ENCODE assay signal across 9 mouse cellular contexts in genomic region chr5:36373246-36373891, GRCm38 (mm10). TPM values are rescaled to one million over a fixed set of nuclear protein-coding genes. Genes with fewer than 3 reads are reported as not detected.
DNase-seq lines count a peak whose midpoint lies in the region; ATAC-seq and TF ChIP-seq lines count a peak whose summit lies in the region.
"Had no signal": no experiment of that assay in that cellular context is flagged by ENCODE, and none has a peak within 500 bp of the region (broad histone marks: within the 10 kb centered on the region; RNA-seq: fewer than 3 reads in every experiment).

No protein-coding gene starts in this region.

- H3K36me3 ChIP-seq in embryonic facial prominence, embryonic 13.5 days = no peaks in the 10 kb centered on the region
- no peaks in the 10 kb centered on the region for H3K36me3 ChIP-seq in kidney, adult 2 months (ENCODE audit: control insufficient read depth, insufficient read depth, low read length)
- H3K36me3 ChIP-seq in forebrain, embryonic 15.5 days = no peaks in the 10 kb centered on the region

- DNase-seq in urinary bladder, postnatal 36 days (ENCODE audit: low spot score in 2 of 2) = peak; percentile 45 to 62
- DNase-seq in urinary bladder, postnatal 10 days (ENCODE audit: low spot score) = no peak
- DNase-seq in kidney, adult 2 months = peak; percentile 76
- DNase-seq in cerebellum, adult 9-10 months = no peak
- DNase-seq in left cerebral cortex, adult 11 months (ENCODE audit: low spot score) = no peak

- no peak overlapping the region for H3K4me3 ChIP-seq in embryonic facial prominence, embryonic 13.5 days
- no peak overlapping the region for H3K4me3 ChIP-seq in kidney, adult 2 months (ENCODE audit: insufficient read depth, low read depth, low read length)
- H3K4me3 ChIP-seq in forebrain, embryonic 15.5 days = no peak overlapping the region
- H3K4me3 ChIP-seq: erythroblast, embryonic 14.5 days had no signal

- no peak for TF ChIP-seq POLR2A in kidney, adult 2 months (IDR thresholded peaks at IDR 0.05; ENCODE audit: low read depth, low read length)

- H3K4me2 ChIP-seq in embryonic facial prominence, embryonic 13.5 days = peak overlapping the region; percentile 37
- H3K4me2 ChIP-seq in forebrain, embryonic 15.5 days (replicated peaks) = no peak overlapping the region

- no peaks in the 10 kb centered on the region for H3K27me3 ChIP-seq in embryonic facial prominence, embryonic 13.5 days
- H3K27me3 ChIP-seq in kidney, adult 2 months (replicated peaks; ENCODE audit: control insufficient read depth, insufficient read depth, low read length) = no peaks in the 10 kb centered on the region
- no peaks in the 10 kb centered on the region for H3K27me3 ChIP-seq in forebrain, embryonic 15.5 days

- H3K9ac ChIP-seq in embryonic facial prominence, embryonic 13.5 days = no peak overlapping the region
- no peak overlapping the region for H3K9ac ChIP-seq in forebrain, embryonic 15.5 days (replicated peaks)

- H3K27ac ChIP-seq in embryonic facial prominence, embryonic 13.5 days = peak overlapping the region; percentile 62
- no peak overlapping the region for H3K27ac ChIP-seq in kidney, adult 2 months (ENCODE audit: insufficient read depth, low read depth, low read length)
- no peak overlapping the region for H3K27ac ChIP-seq in forebrain, embryonic 15.5 days (replicated peaks)

- no peak for ATAC-seq in embryonic facial prominence, embryonic 13.5 days (ENCODE audit: insufficient number of reproducible peaks, insufficient read depth, low FRiP score, low TSS enrichment, low read depth)
- ATAC-seq in megakaryocyte, adult 5-6 weeks (ENCODE audit: poor library complexity, severe bottlenecking) = peak; percentile 50
- no peak for ATAC-seq in forebrain, embryonic 15.5 days (replicated peaks)

- peaks cover 88% of the 10 kb centered on the region for H3K4me1 ChIP-seq in embryonic facial prominence, embryonic 13.5 days
- H3K4me1 ChIP-seq in kidney, adult 2 months (ENCODE audit: control insufficient read depth, insufficient read depth, low read length) = 0 out of 2 replicates have a peak, but pooled peaks cover 7% of the 10 kb centered on the region
- peaks cover 25% of the 10 kb centered on the region for H3K4me1 ChIP-seq in forebrain, embryonic 15.5 days

- no peaks in the 10 kb centered on the region for H3K9me3 ChIP-seq in embryonic facial prominence, embryonic 13.5 days
- H3K9me3 ChIP-seq in forebrain, embryonic 15.5 days = no peaks in the 10 kb centered on the region

- TF ChIP-seq CTCF in kidney, adult 2 months (conservative IDR thresholded peaks at IDR 0.05; ENCODE audit: insufficient read depth, insufficient read length, low read depth, low read length) = no peak

- 9% methylated on average over 11 of the region's 11 CpGs for WGBS in embryonic facial prominence, embryonic 13.5 days
- WGBS in kidney, adult 2 months = 41% methylated on average over 11 of the region's 11 CpGs
- WGBS in forebrain, embryonic 15.5 days = 60% methylated on average over 11 of the region's 11 CpGs

RNA-seq across cellular contexts. Expression of gene Sorcs2, which starts 24.6 kb away (rescaled TPM):
- 13.1 and 14.8 TPM in 2 replicates for polyA plus RNA-seq in embryonic facial prominence, embryonic 13.5 days (2015; fragmentation: Nextera tagmentation; extraction: Ambion mirVana)
- polyA plus RNA-seq in kidney, adult 2 months (2012; rRNA removed) = 1.9 and 2.3 TPM in 2 replicates
- 0.21 TPM in 1 of 2 replicates, not detected in the other for total RNA-seq in megakaryocyte, adult 5-6 weeks (2015)
- 0.16 and 0.22 TPM in 2 replicates for total RNA-seq in megakaryocyte, adult 5-6 weeks (2017)
- polyA plus RNA-seq in forebrain, embryonic 15.5 days (2015; fragmentation: Nextera tagmentation; extraction: Ambion mirVana) = 7.3 and 7.9 TPM in 2 replicates
- polyA plus RNA-seq: erythroblast, embryonic 14.5 days had no signal

Comparison
In these comparisons a context has a peak if more than half of its experiments do, and no peak if none do; other contexts are left out.
1. DNase-seq: peak in urinary bladder, postnatal 36 days (2 of 2) and kidney, adult 2 months (single experiment); none in urinary bladder, postnatal 10 days (single experiment), cerebellum, adult 9-10 months (single experiment) and left cerebral cortex, adult 11 months (single experiment).